Comparison of ENCODE assay signal across 9 mouse cellular contexts in the genomic region with DNA sequence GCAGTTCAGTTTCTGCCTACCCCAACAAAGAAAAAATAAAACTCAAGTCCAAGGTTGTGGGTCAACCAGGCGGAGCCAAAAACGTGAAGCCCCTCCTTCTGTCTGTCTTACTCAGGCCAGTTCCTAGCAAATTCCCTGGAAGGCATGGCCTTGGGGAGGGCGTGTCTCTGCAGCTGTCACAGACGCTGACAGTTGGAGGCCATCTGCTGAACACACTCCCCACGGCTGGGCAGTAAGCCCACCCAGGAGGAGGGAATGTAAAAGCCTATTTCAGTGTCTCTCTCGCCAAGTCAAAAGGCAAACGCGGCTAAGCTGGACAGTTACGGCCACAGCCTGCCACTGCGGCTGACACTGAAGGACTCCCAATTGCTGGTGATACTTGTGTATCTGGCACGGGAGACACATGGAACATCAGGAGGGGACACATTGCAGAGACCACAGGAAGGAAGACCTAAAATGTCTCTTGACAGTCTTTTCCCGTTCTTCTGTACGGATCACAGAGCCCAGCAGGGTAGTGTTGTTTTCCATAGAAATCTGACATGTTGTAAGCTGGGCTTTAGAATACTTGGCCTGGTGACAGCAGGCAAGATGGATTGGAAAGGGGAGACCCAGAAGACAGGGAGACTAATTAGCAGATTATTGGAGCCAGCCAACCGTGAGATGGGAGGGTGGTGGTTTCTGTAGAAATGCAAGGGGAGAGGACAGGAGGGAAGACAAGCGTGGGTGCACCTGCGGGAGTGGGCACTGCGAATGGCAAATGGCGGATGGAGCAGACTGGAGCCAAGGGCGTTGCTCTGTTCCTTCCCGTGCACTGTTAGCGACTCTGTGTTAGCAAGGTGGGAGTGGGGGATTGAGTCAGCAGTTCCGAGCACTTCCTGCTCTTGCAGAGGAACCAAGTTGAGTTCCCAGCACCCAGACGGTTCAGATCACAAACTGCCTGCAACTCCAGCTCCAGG.
A peak's percentile ranks its signal among the peaks of the same experiment; 100 is the strongest.
DNase-seq lines count a peak whose midpoint lies in the region; ATAC-seq lines count a peak whose summit lies in the region.
"Had no signal": no experiment of that assay in that cellular context is flagged by ENCODE, and none has a peak within 500 bp of the region (broad histone marks: within the 10 kb centered on the region; RNA-seq: fewer than 3 reads in every experiment).

No protein-coding gene starts in this region.

- H3K27me3 ChIP-seq in kidney, embryonic 14.5 days (ENCODE audit: control insufficient read depth, insufficient read depth, low read length), result no peaks in the 10 kb centered on the region
- no peaks in the 10 kb centered on the region for H3K27me3 ChIP-seq in liver, embryonic 12.5 days (replicated peaks)
- H3K27me3 ChIP-seq: limb, embryonic 12.5 days had no signal

- H3K4me3 ChIP-seq in kidney, embryonic 14.5 days (ENCODE audit: low read length), result no peak overlapping the region
- H3K4me3 ChIP-seq in liver, embryonic 12.5 days, result no peak overlapping the region
- H3K4me3 ChIP-seq: limb, embryonic 12.5 days had no signal

- H3K36me3 ChIP-seq in kidney, embryonic 14.5 days (ENCODE audit: control insufficient read depth, insufficient read depth, low read length), result no peaks in the 10 kb centered on the region
- no peaks in the 10 kb centered on the region for H3K36me3 ChIP-seq in liver, embryonic 12.5 days
- H3K36me3 ChIP-seq: limb, embryonic 12.5 days had no signal

- H3K9me3 ChIP-seq in kidney, embryonic 14.5 days (ENCODE audit: control insufficient read depth, low read length), result no peaks in the 10 kb centered on the region
- peaks cover 49% of the 10 kb centered on the region for H3K9me3 ChIP-seq in liver, embryonic 12.5 days (replicated peaks)
- H3K9me3 ChIP-seq: limb, embryonic 12.5 days had no signal

- H3K9ac ChIP-seq in kidney, embryonic 14.5 days (ENCODE audit: low read depth, low read length), result no peak overlapping the region
- no peak overlapping the region for H3K9ac ChIP-seq in liver, embryonic 12.5 days
- H3K9ac ChIP-seq: limb, embryonic 12.5 days had no signal

- no peaks in the 10 kb centered on the region for H3K4me1 ChIP-seq in kidney, embryonic 14.5 days (ENCODE audit: control insufficient read depth, insufficient read depth, low read length)
- no peaks in the 10 kb centered on the region for H3K4me1 ChIP-seq in liver, embryonic 12.5 days
- H3K4me1 ChIP-seq: limb, embryonic 12.5 days had no signal

- DNase-seq in kidney, postnatal 25 days, result no peak
- peak; percentile 59 for DNase-seq in R1 (ENCODE audit: low read depth, low spot score)
- DNase-seq in cerebellum, postnatal 4 days (ENCODE audit: low spot score in 2 of 2), result peak; percentile 32 to 81
- peak; percentile 10 to 25 for DNase-seq in layer of hippocampus, adult 8-10 months (ENCODE audit: low spot score in 2 of 2)
- peak; percentile 92 for DNase-seq in retina, postnatal 1 day

- peak overlapping the region; percentile 16; the same call in 1 of the 2 replicates for H3K4me2 ChIP-seq in kidney, embryonic 14.5 days (replicated peaks; ENCODE audit: low read depth, low read length)
- H3K4me2 ChIP-seq in liver, embryonic 12.5 days, result no peak overlapping the region
- H3K4me2 ChIP-seq: limb, embryonic 12.5 days had no signal

- WGBS in kidney, embryonic 14.5 days, result 37% methylated on average over 23 of the region's 23 CpGs
- WGBS in liver, embryonic 12.5 days (ENCODE audit: insufficient replicate concordance), result 65% methylated on average over 23 of the region's 23 CpGs

- H3K27ac ChIP-seq in kidney, embryonic 14.5 days (ENCODE audit: low read depth, low read length), result no peak overlapping the region
- no peak overlapping the region for H3K27ac ChIP-seq in liver, embryonic 12.5 days
- H3K27ac ChIP-seq: limb, embryonic 12.5 days had no signal

- ATAC-seq in kidney, embryonic 14.5 days (ENCODE audit: low FRiP score, low TSS enrichment), result peak; percentile 59; the same call in 1 of the 2 replicates
- no peak for ATAC-seq in liver, embryonic 12.5 days
- no peak for ATAC-seq in CD4-positive, CD25-positive, alpha-beta regulatory T cell, adult 4 months

Comparison
In these comparisons a context has a peak if more than half of its experiments do, and no peak if none do; other contexts are left out.
1. DNase-seq: peak in R1 (single experiment), cerebellum, postnatal 4 days (2 of 2), layer of hippocampus, adult 8-10 months (2 of 2) and retina, postnatal 1 day (single experiment); none in kidney, postnatal 25 days (0 of 2).